Mouse (Mus musculus): ENCODE data around the gene Wdfy2.

The Wdfy2 gene

GRCm38 (mm10) chr14:62924800-62925199 is 87.3 kb downstream of the Wdfy2 start:
- DNase-seq (ENCODE audit: low read depth, low spot score): peak; percentile 53

GRCm38 (mm10) chr14:62928101-62928541 is 90.6 kb downstream of the Wdfy2 start:
- no peak for DNase-seq (ENCODE audit: low read depth, low spot score)

GRCm38 (mm10) chr14:62935361-62935760 is 97.9 kb downstream of the Wdfy2 start:
- no peak for DNase-seq (ENCODE audit: low read depth, low spot score)

- no peak for DNase-seq (ENCODE audit: low read depth, low spot score)
Measured at GRCm38 (mm10) chr14:62936631-62937380, 99.3 kb downstream of the Wdfy2 start.

GRCm38 (mm10) chr14:62937675-62938074 is 100.2 kb downstream of the Wdfy2 start:
- peak; percentile 84 for DNase-seq (ENCODE audit: low read depth, low spot score)

- peak; percentile 54 for DNase-seq (ENCODE audit: low read depth, low spot score)
Measured at GRCm38 (mm10) chr14:62939435-62939834, 102.0 kb downstream of the Wdfy2 start.

- no peak for DNase-seq (ENCODE audit: low read depth, low spot score)
Measured at GRCm38 (mm10) chr14:62940383-62941074, 103.1 kb downstream of the Wdfy2 start.

GRCm38 (mm10) chr14:62946794-62947193 is 109.3 kb downstream of the Wdfy2 start:
- DNase-seq (ENCODE audit: low read depth, low spot score): no peak

GRCm38 (mm10) chr14:62956091-62956490 is 118.6 kb downstream of the Wdfy2 start:
- DNase-seq (ENCODE audit: low read depth, low spot score): no peak

GRCm38 (mm10) chr14:62963632-62964031 is 126.2 kb downstream of the Wdfy2 start:
- no peak for DNase-seq (ENCODE audit: low read depth, low spot score)

- peak; percentile 42 for DNase-seq (ENCODE audit: low read depth, low spot score)
Measured at GRCm38 (mm10) chr14:62965342-62965741, 127.9 kb downstream of the Wdfy2 start.

- peak; percentile 54 for DNase-seq (ENCODE audit: low read depth, low spot score)
Measured at GRCm38 (mm10) chr14:62965811-62966520, 128.5 kb downstream of the Wdfy2 start.

- DNase-seq (ENCODE audit: low read depth, low spot score): peak; percentile 61
Measured at GRCm38 (mm10) chr14:62975046-62975445, 137.6 kb downstream of the Wdfy2 start.

GRCm38 (mm10) chr14:62979815-62980214 is 142.3 kb downstream of the Wdfy2 start:
- no peak for DNase-seq (ENCODE audit: low read depth, low spot score)

GRCm38 (mm10) chr14:62984410-62984809 is 146.9 kb downstream of the Wdfy2 start, which contains the start of gene Defb48:
Gene Defb48 (minus strand): TSS chr14:62984510.
- DNase-seq (ENCODE audit: low read depth, low spot score): no peak

GRCm38 (mm10) chr14:62991271-62991670 is 153.8 kb downstream of the Wdfy2 start:
- DNase-seq (ENCODE audit: low read depth, low spot score): no peak

- no peak for DNase-seq (ENCODE audit: low read depth, low spot score)
Measured at GRCm38 (mm10) chr14:62991849-62992510, 154.5 kb downstream of the Wdfy2 start.

GRCm38 (mm10) chr14:62997777-62998176 is 160.3 kb downstream of the Wdfy2 start, which contains the start of gene Defb47:
Gene Defb47 (plus strand): TSS chr14:62998077.
- no peak for DNase-seq (ENCODE audit: low read depth, low spot score)

- DNase-seq (ENCODE audit: low read depth, low spot score): no peak
Measured at GRCm38 (mm10) chr14:62998977-62999376, 161.5 kb downstream of the Wdfy2 start.

GRCm38 (mm10) chr14:63002588-63002987 is 165.1 kb downstream of the Wdfy2 start:
- DNase-seq (ENCODE audit: low read depth, low spot score): no peak
